Comparison of ENCODE assay signal across 8 mouse cellular contexts in the genomic region with DNA sequence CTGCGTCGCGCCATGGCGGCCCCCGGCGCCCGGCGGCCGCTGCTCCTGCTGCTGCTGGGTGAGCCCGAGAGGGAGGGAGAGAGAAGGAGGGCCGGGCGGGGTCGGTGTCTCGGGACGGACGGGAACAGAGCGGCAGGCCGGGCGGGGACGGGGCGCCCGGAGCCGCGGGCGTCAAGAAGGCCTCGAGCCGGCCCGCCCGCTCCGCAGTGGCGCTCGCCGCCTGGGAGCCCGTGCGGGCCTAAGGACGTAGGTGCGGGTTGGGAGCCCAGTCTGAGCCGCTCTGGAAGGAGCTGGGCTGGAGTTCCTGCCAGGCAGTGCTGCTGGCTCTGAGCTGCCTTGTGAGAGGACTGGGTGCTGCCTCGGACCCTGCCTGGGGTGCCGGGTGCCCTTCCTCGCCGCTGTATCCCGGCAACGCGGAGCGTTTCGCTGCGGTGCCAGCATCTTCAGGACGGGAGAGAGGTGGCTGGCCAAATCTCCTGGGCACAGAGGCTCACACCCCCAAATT. TPM values are rescaled to one million over a fixed set of nuclear protein-coding genes. Genes with fewer than 3 reads are reported as not detected.
DNase-seq lines count a peak whose midpoint lies in the region; ATAC-seq and TF ChIP-seq lines count a peak whose summit lies in the region.

No protein-coding gene starts in this region.

- peak overlapping the region; percentile 84 for H3K4me2 ChIP-seq in heart, embryonic 16.5 days (ENCODE audit: low read depth, low read length)
- H3K4me2 ChIP-seq in lung, embryonic 15.5 days, result peak overlapping the region; percentile 81
- peak overlapping the region; percentile 81 for H3K4me2 ChIP-seq in stomach, embryonic 16.5 days (ENCODE audit: low read depth, low read length)

- WGBS in heart, embryonic 16.5 days, result 1% methylated on average over 47 of the region's 49 CpGs
- under 1% methylated on average over 49 of the region's 49 CpGs for WGBS in lung, embryonic 15.5 days
- WGBS in stomach, embryonic 16.5 days, result 1% methylated on average over 49 of the region's 49 CpGs

- peak; percentile 51 for ATAC-seq in heart, embryonic 16.5 days (replicated peaks; ENCODE audit: extremely low read depth, insufficient read depth, low FRiP score)
- ATAC-seq in lung, embryonic 15.5 days (ENCODE audit: borderline replicate concordance, extremely low read depth, low FRiP score, low TSS enrichment), result peak; percentile 63
- peak; percentile 51; the same call in 1 of the 2 replicates for ATAC-seq in stomach, embryonic 16.5 days (ENCODE audit: insufficient read depth, low FRiP score)

- peak overlapping the region; percentile 97 for H3K9ac ChIP-seq in heart, embryonic 16.5 days (ENCODE audit: low read length)
- H3K9ac ChIP-seq in lung, embryonic 15.5 days, result peak overlapping the region; percentile 88
- peak overlapping the region; percentile 91 for H3K9ac ChIP-seq in stomach, embryonic 16.5 days (ENCODE audit: low read length)

- H3K27me3 ChIP-seq in heart, embryonic 16.5 days (ENCODE audit: control insufficient read depth, insufficient read depth, low read length), result no peaks in the 10 kb centered on the region
- no peaks in the 10 kb centered on the region for H3K27me3 ChIP-seq in lung, embryonic 15.5 days
- no peaks in the 10 kb centered on the region for H3K27me3 ChIP-seq in stomach, embryonic 16.5 days (ENCODE audit: control insufficient read depth, insufficient read depth, low read length)

- DNase-seq in lung, adult 18-20 months, result peak; percentile 32 to 34
- DNase-seq in lung, postnatal 36 days, result no peak
- peak; percentile 9 for DNase-seq in brain, embryonic 14.5 days (ENCODE audit: low read depth)
- no peak for DNase-seq in gastrocnemius, postnatal 36 days
- DNase-seq in layer of hippocampus, adult 9-11 months, result no peak

- intact Hi-C loops in gastrocnemius, postnatal 36 days (cut with DNase I), result loop anchor here (10.0 kb wide), 1 partner anchor 45 kb away; the partner anchor contains the start of gene Grtp1

- TF ChIP-seq POLR2A in brain, embryonic 14.5 days (IDR thresholded peaks at IDR 0.05; ENCODE audit: borderline replicate concordance, extremely low read depth, insufficient read depth, insufficient read length, poor library complexity, severe bottlenecking), result no peak

- H3K4me3 ChIP-seq in heart, embryonic 16.5 days (ENCODE audit: low read length), result peak overlapping the region; percentile 95
- peak overlapping the region; percentile 86 for H3K4me3 ChIP-seq in lung, embryonic 15.5 days
- H3K4me3 ChIP-seq in stomach, embryonic 16.5 days (replicated peaks; ENCODE audit: low read length), result peak overlapping the region; percentile 68

- peak overlapping the region; percentile 71 for H3K27ac ChIP-seq in heart, embryonic 16.5 days (ENCODE audit: low read length)
- H3K27ac ChIP-seq in lung, embryonic 15.5 days, result no peak overlapping the region
- H3K27ac ChIP-seq in stomach, embryonic 16.5 days (ENCODE audit: low read length), result peak overlapping the region; percentile 14

- no peaks in the 10 kb centered on the region for H3K9me3 ChIP-seq in heart, embryonic 16.5 days (replicated peaks; ENCODE audit: control insufficient read depth, low read length)
- H3K9me3 ChIP-seq in lung, embryonic 15.5 days, result no peaks in the 10 kb centered on the region
- H3K9me3 ChIP-seq in stomach, embryonic 16.5 days (replicated peaks; ENCODE audit: control insufficient read depth, low read length), result no peaks in the 10 kb centered on the region

- H3K4me1 ChIP-seq in heart, embryonic 16.5 days (ENCODE audit: control insufficient read depth, insufficient read depth, low read length), result peaks cover 23% of the 10 kb centered on the region
- H3K4me1 ChIP-seq in lung, embryonic 15.5 days, result peaks cover 20% of the 10 kb centered on the region
- H3K4me1 ChIP-seq in stomach, embryonic 16.5 days (ENCODE audit: control insufficient read depth, insufficient read depth, low read length), result peaks cover 15% of the 10 kb centered on the region

- H3K36me3 ChIP-seq in heart, embryonic 16.5 days (ENCODE audit: control insufficient read depth, insufficient read depth), result no peaks in the 10 kb centered on the region
- H3K36me3 ChIP-seq in lung, embryonic 15.5 days, result no peaks in the 10 kb centered on the region
- H3K36me3 ChIP-seq in stomach, embryonic 16.5 days (ENCODE audit: control insufficient read depth, insufficient read depth, low read length), result no peaks in the 10 kb centered on the region

- no peak for TF ChIP-seq CTCF in brain, embryonic 14.5 days (IDR thresholded peaks at IDR 0.05; ENCODE audit: borderline replicate concordance, extremely low read depth, insufficient read depth, insufficient read length)

RNA-seq across cellular contexts. Expression of gene Lamp1, which starts 0.5 kb away (rescaled TPM):
- polyA plus RNA-seq in brain, embryonic 14.5 days (2012; rRNA removed), result 247 and 265 TPM in 2 replicates
- 317 and 318 TPM in 2 replicates for polyA plus RNA-seq in heart, embryonic 16.5 days (2015; fragmentation: Nextera tagmentation; extraction: Ambion mirVana)
- 318 and 321 TPM in 2 replicates for polyA plus RNA-seq in lung, embryonic 15.5 days (2015; fragmentation: Nextera tagmentation; extraction: Ambion mirVana)
- polyA plus RNA-seq in stomach, embryonic 16.5 days (2015; fragmentation: Nextera tagmentation; extraction: Ambion mirVana), result 241 and 263 TPM in 2 replicates
- 100 to 1,000 TPM; 299 to 317 TPM for total RNA-seq in gastrocnemius, postnatal 36 days (2021)

RNA-seq across cellular contexts. Expression of gene Grtp1, which starts 41.0 kb away (rescaled TPM):
- 14.4 and 16.6 TPM in 2 replicates for polyA plus RNA-seq in brain, embryonic 14.5 days (2012; rRNA removed)
- polyA plus RNA-seq in heart, embryonic 16.5 days (2015; fragmentation: Nextera tagmentation; extraction: Ambion mirVana), result 11.0 and 12.2 TPM in 2 replicates
- polyA plus RNA-seq in lung, embryonic 15.5 days (2015; fragmentation: Nextera tagmentation; extraction: Ambion mirVana), result 6.2 and 6.6 TPM in 2 replicates
- polyA plus RNA-seq in stomach, embryonic 16.5 days (2015; fragmentation: Nextera tagmentation; extraction: Ambion mirVana), result 22.6 and 25.5 TPM in 2 replicates
- 10 to 100 TPM; 10.8 to 13.1 TPM for total RNA-seq in gastrocnemius, postnatal 36 days (2021)

RNA-seq across cellular contexts. Expression of gene Cul4a, which starts 54.0 kb away (rescaled TPM):
- polyA plus RNA-seq in brain, embryonic 14.5 days (2012; rRNA removed), result 60.6 and 67.6 TPM in 2 replicates
- 100 TPM in 2 replicates for polyA plus RNA-seq in heart, embryonic 16.5 days (2015; fragmentation: Nextera tagmentation; extraction: Ambion mirVana)
- polyA plus RNA-seq in lung, embryonic 15.5 days (2015; fragmentation: Nextera tagmentation; extraction: Ambion mirVana), result 94.8 and 97.4 TPM in 2 replicates
- polyA plus RNA-seq in stomach, embryonic 16.5 days (2015; fragmentation: Nextera tagmentation; extraction: Ambion mirVana), result 93.5 and 101 TPM in 2 replicates
- 10 to 100 TPM; 65.9 to 66.7 TPM for total RNA-seq in gastrocnemius, postnatal 36 days (2021)

RNA-seq across cellular contexts. Expression of gene Pcid2, which starts 54.2 kb away (rescaled TPM):
- polyA plus RNA-seq in brain, embryonic 14.5 days (2012; rRNA removed), result 38.5 and 40.5 TPM in 2 replicates
- polyA plus RNA-seq in heart, embryonic 16.5 days (2015; fragmentation: Nextera tagmentation; extraction: Ambion mirVana), result 25.7 and 26.1 TPM in 2 replicates
- polyA plus RNA-seq in lung, embryonic 15.5 days (2015; fragmentation: Nextera tagmentation; extraction: Ambion mirVana), result 38.3 and 40.6 TPM in 2 replicates
- 31.3 and 32.0 TPM in 2 replicates for polyA plus RNA-seq in stomach, embryonic 16.5 days (2015; fragmentation: Nextera tagmentation; extraction: Ambion mirVana)
- 1 to 10 TPM; 7.5 to 8.1 TPM for total RNA-seq in gastrocnemius, postnatal 36 days (2021)

Comparison
In these comparisons a context has a peak if more than half of its experiments do, and no peak if none do; other contexts are left out.
1. DNase-seq: peak in lung, adult 18-20 months (2 of 2) and brain, embryonic 14.5 days (single experiment); none in lung, postnatal 36 days (single experiment), gastrocnemius, postnatal 36 days (0 of 2) and layer of hippocampus, adult 9-11 months (single experiment).
2. Peak in every context shown above with its lines, with median percentiles within 50 percentile points of each other: ATAC-seq, H3K4me2 ChIP-seq, H3K4me3 ChIP-seq and H3K9ac ChIP-seq.